Mouse (Mus musculus): ENCODE measurements around the gene Ddit4. TPM values are rescaled to one million over a fixed set of nuclear protein-coding genes. Genes with fewer than 3 reads are reported as not detected.
A peak's percentile ranks its signal among the peaks of the same experiment; 100 is the strongest.

Ddit4 gene
- polyA plus RNA-seq, 1 experiment from 2014 or later, result 37.5 TPM

GRCm38 (mm10) chr10:59907080-59907609, 44.5 kb downstream of the Ddit4 start:
- Histone ChIP-seq H3K9me3 (no peaks in the 10 kb centered on the region), H3K27me3 (ENCODE audit: insufficient read depth, poor library complexity, severe bottlenecking) (peaks cover 12% of the 10 kb centered on the region; the same call in 1 of the 2 replicates), H3K4me1 (replicated peaks) (peaks cover 69% of the 10 kb centered on the region), H3K27ac (peak overlapping the region; percentile 86), H3K36me3 (no peaks in the 10 kb centered on the region), H3K4me3 (no peak overlapping the region)
- 60% methylated on average over 3 of the region's 3 CpGs for WGBS
- DNase-seq (ENCODE audit: low spot score), result no peak

DNA sequence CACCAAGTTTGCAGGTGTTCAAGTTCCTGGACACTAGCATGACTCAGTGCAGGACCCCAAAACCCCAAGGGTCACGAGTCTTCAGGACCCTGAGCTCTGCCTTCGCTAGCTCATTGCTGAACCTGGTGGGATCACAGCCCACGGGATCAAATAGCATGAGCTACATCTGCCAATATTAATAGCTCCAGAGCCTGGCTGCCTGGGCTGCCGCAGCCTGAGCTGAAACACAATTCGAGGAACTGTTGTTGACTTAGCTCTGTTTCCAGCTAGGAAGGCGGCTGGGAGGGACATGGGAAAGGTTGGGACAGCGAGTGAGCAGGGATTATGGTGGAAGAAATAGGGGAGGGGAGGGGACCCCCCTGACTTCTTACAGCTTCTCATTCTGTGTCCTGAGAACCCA, 48.5 kb downstream of the Ddit4 start:
- peaks cover 71% of the 10 kb centered on the region for H3K4me1 ChIP-seq (replicated peaks)
- peak overlapping the region; percentile 95 for H3K27ac ChIP-seq

DNA sequence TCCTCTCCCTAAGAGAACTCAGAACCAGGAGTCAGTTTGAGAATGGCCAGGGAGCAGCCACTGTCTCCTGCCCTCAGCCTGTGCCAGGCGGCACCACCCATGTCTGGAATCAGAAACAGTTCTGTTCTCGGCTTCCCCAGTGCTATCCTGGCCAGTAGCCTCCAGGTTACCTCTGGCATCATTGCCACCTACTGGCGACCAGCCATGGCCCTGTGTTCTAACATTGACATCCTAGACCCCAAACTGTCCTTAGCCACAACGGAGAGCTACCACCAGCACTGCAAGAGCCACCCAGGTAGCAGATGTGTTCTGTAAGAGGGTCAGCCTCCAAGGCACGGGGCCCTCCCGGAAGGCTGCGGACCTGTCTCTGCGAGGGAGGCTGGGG, 49.0 kb downstream of the Ddit4 start:
- no peak for DNase-seq (ENCODE audit: low spot score)
- peak overlapping the region; percentile 95 for H3K27ac ChIP-seq
- no peak overlapping the region for H3K4me3 ChIP-seq
- 68% methylated on average over 8 of the region's 8 CpGs for WGBS
- H3K4me1 ChIP-seq (replicated peaks), result peaks cover 70% of the 10 kb centered on the region
- H3K36me3 ChIP-seq, result peaks cover 5% of the 10 kb centered on the region; the same call in 1 of the 2 replicates
- H3K27me3 ChIP-seq (ENCODE audit: insufficient read depth, poor library complexity, severe bottlenecking), result no peaks in the 10 kb centered on the region
- no peaks in the 10 kb centered on the region for H3K9me3 ChIP-seq

More for the DNA sequence above, 48.5 kb downstream of the Ddit4 start:
- DNase-seq (ENCODE audit: low spot score), result no peak
- Histone ChIP-seq H3K27me3 (ENCODE audit: insufficient read depth, poor library complexity, severe bottlenecking) (no peaks in the 10 kb centered on the region), H3K4me3 (no peak overlapping the region), H3K36me3 (peaks cover 3% of the 10 kb centered on the region; the same call in 1 of the 2 replicates), H3K9me3 (no peaks in the 10 kb centered on the region)
- 65% methylated on average over 7 of the region's 7 CpGs for WGBS

DNA sequence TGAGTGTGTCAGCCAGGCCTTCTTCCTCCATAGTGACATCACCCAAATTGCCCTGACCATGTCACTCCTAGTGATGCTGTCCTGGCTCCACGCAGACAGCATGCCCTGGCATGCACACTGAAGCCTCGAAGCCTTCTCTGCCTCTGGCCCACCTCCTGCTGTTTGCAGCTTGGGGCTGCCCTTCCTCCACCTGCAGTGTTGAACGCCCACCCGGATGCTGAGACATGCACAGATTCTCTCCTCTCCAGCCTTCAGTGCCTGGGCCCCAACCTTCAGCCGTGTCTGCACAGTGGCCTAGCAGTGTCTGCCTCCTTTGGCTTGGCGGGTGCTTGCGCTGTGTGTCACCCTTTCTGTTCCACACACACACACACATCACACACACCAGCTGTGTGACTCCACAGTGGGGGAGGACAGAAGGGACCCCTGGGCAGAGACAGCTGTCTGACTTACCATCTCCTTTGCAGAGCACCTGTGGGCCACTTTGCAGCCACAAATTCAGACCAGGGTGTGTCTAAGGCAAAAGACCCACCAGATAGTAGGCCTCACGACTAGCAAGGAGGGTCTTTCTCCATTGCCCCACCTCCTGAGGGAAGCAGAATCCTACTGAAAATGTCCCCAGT, 49.5 kb downstream of the Ddit4 start:
- no peak for DNase-seq (ENCODE audit: low spot score)
- H3K9me3 ChIP-seq, result no peaks in the 10 kb centered on the region
- H3K4me3 ChIP-seq, result no peak overlapping the region
- WGBS, result 75% methylated on average over 8 of the region's 8 CpGs
- peaks cover 70% of the 10 kb centered on the region for H3K4me1 ChIP-seq (replicated peaks)
- peaks cover 10% of the 10 kb centered on the region; the same call in 1 of the 2 replicates for H3K36me3 ChIP-seq
- peak overlapping the region; percentile 95 for H3K27ac ChIP-seq
- H3K27me3 ChIP-seq (ENCODE audit: insufficient read depth, poor library complexity, severe bottlenecking), result no peaks in the 10 kb centered on the region

DNA sequence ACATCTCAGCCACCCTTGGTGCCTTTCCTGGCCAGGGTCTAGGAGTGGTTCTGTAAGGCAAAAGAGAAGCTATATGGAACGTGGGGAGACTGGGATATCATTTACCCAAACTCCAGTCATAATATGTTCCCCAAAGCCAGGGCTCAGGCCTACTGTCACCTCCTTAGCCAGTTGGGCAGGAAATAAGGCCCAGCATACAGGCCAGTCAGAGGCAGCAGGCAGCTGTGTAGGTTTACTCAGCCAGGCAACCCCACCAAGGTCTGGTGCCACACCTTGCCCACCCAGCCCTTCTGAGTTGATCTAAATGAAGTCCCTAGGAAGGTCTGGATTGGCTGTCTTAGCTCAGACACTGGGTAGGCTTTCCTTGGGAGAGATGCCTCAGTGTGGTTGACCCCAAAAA, 50.2 kb downstream of the Ddit4 start:
- no peaks in the 10 kb centered on the region for H3K9me3 ChIP-seq
- H3K36me3 ChIP-seq, result peaks cover 16% of the 10 kb centered on the region
- 91% methylated on average over 1 of the region's 1 CpGs for WGBS
- no peak for DNase-seq (ENCODE audit: low spot score)
- no peaks in the 10 kb centered on the region for H3K27me3 ChIP-seq (ENCODE audit: insufficient read depth, poor library complexity, severe bottlenecking)
- H3K4me3 ChIP-seq, result no peak overlapping the region
- peak overlapping the region; percentile 95 for H3K27ac ChIP-seq
- peaks cover 76% of the 10 kb centered on the region for H3K4me1 ChIP-seq (replicated peaks)

DNA sequence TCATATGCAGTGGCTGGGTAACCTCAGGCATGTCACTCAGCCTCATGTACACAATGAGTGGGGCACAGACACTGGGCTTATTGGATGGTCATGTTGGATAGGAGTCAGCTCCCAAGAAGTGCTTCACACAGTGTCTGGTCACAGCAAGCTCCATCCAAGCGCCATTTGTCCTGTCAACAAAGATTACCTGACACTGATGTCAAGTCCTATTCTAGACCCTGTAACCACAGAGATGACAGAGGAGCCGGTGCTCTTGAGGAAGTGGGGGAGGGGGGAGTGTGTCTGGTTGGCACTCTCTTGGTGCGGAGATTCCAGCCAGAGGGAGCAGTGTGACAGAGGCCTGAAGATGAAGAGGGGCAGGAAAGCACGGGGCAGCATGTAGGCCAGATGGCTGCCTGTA, 50.7 kb downstream of the Ddit4 start:
- Histone ChIP-seq H3K4me3 (no peak overlapping the region), H3K36me3 (peaks cover 22% of the 10 kb centered on the region), H3K9me3 (no peaks in the 10 kb centered on the region), H3K27ac (peak overlapping the region; percentile 95), H3K27me3 (ENCODE audit: insufficient read depth, poor library complexity, severe bottlenecking) (no peaks in the 10 kb centered on the region), H3K4me1 (replicated peaks) (peaks cover 81% of the 10 kb centered on the region)
- WGBS, result 45% methylated on average over 4 of the region's 4 CpGs
- no peak for DNase-seq (ENCODE audit: low spot score)

GRCm38 (mm10) chr10:59900174-59900435, 51.5 kb downstream of the Ddit4 start:
- peaks cover 89% of the 10 kb centered on the region for H3K4me1 ChIP-seq (replicated peaks)
- H3K4me3 ChIP-seq, result peak overlapping the region; percentile 38
- peak overlapping the region; percentile 95 for H3K27ac ChIP-seq
- H3K27me3 ChIP-seq (ENCODE audit: insufficient read depth, poor library complexity, severe bottlenecking), result no peaks in the 10 kb centered on the region
- no peak for DNase-seq (ENCODE audit: low spot score)
- peaks cover 30% of the 10 kb centered on the region for H3K36me3 ChIP-seq
- 40% methylated on average over 4 of the region's 4 CpGs for WGBS
- no peaks in the 10 kb centered on the region for H3K9me3 ChIP-seq

Other genes starting within 250 kb of the Ddit4 start
- gene Micu1, start 249.4 kb downstream of the Ddit4 start, polyA plus RNA-seq (2016; fragmentation: Nextera tagmentation; extraction: Ambion mirVana), result 57.0 and 63.9 TPM in 2 replicates
- gene Dnajb12, start 72.3 kb downstream of the Ddit4 start, polyA plus RNA-seq (2016; fragmentation: Nextera tagmentation; extraction: Ambion mirVana), result 27.2 and 31.5 TPM in 2 replicates
- gene Ascc1, start 51.0 kb upstream of the Ddit4 start, polyA plus RNA-seq (2016; fragmentation: Nextera tagmentation; extraction: Ambion mirVana), result 35.8 and 37.0 TPM in 2 replicates
- gene Anapc16, start 51.3 kb upstream of the Ddit4 start, polyA plus RNA-seq (2016; fragmentation: Nextera tagmentation; extraction: Ambion mirVana), result 111 and 114 TPM in 2 replicates
- gene Spock2, start 154.4 kb upstream of the Ddit4 start, polyA plus RNA-seq (2016; fragmentation: Nextera tagmentation; extraction: Ambion mirVana), result 17.7 and 20.4 TPM in 2 replicates

Data from hindbrain, embryonic 10.5 days (tissue).